12 mouse cellular contexts compared by ENCODE assay signal in the genomic region with DNA sequence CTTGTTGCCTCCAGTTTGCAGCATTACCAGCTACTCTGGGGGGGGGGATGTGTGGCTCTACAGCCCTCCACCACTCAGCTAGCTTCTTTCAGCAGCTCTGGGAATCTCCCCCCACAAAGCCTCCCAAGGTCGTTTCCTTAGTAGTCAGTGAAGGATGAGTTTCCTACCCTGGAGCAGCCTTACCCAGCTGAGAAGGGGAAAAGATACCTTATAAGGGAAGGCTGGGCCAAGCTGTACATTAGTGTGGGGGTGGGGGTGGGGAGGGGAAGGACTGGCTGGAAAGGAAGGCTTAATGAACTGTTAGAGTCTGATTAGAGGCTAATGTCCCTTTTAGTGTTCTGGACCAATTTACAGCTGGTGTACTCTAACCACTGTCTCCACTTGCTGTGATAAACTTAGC.
DNase-seq lines count a peak whose midpoint lies in the region; ATAC-seq and TF ChIP-seq lines count a peak whose summit lies in the region.
"Had no signal": no experiment of that assay in that cellular context is flagged by ENCODE, and none has a peak within 500 bp of the region (broad histone marks: within the 10 kb centered on the region; RNA-seq: fewer than 3 reads in every experiment).

No protein-coding gene starts in this region.

- 0% methylated on average over 1 of the region's 1 CpGs for WGBS in intestine, embryonic 14.5 days
- 20% methylated on average over 1 of the region's 1 CpGs for WGBS in intestine, postnatal 0 days
- 0% methylated on average over 1 of the region's 1 CpGs for WGBS in embryonic facial prominence, embryonic 12.5 days
- 10% methylated on average over 1 of the region's 1 CpGs for WGBS in intestine, embryonic 16.5 days
- WGBS in thymus, adult 2 months: 59% methylated on average over 1 of the region's 1 CpGs

- no peak for DNase-seq in intestine, embryonic 14.5 days (ENCODE audit: low spot score)
- DNase-seq in ES-CJ7 (ENCODE audit: low read depth, low spot score): peak; percentile 73
- no peak for DNase-seq in cerebellum, postnatal 4 days (ENCODE audit: low spot score in 2 of 2)
- DNase-seq in thymus, adult 2 months: no peak
- DNase-seq in layer of hippocampus, adult 18-20 months (ENCODE audit: low spot score in 2 of 2): no peak
- DNase-seq: B cell, adult 2 months; kidney, adult 9 months had no signal

- no peaks in the 10 kb centered on the region for H3K9me3 ChIP-seq in intestine, embryonic 14.5 days (ENCODE audit: control insufficient read depth, low read length)
- no peaks in the 10 kb centered on the region for H3K9me3 ChIP-seq in intestine, postnatal 0 days (ENCODE audit: control insufficient read depth)
- no peaks in the 10 kb centered on the region for H3K9me3 ChIP-seq in embryonic facial prominence, embryonic 12.5 days
- H3K9me3 ChIP-seq in intestine, embryonic 16.5 days (ENCODE audit: control insufficient read depth, low read length): no peaks in the 10 kb centered on the region
- H3K9me3 ChIP-seq: forebrain, embryonic 10.5 days; limb, embryonic 15.5 days had no signal

- no peaks in the 10 kb centered on the region for H3K27me3 ChIP-seq in intestine, embryonic 14.5 days (replicated peaks; ENCODE audit: control insufficient read depth, insufficient read depth, low read length)
- H3K27me3 ChIP-seq in intestine, postnatal 0 days (replicated peaks; ENCODE audit: control insufficient read depth, insufficient read depth, low read length): no peaks in the 10 kb centered on the region
- H3K27me3 ChIP-seq in embryonic facial prominence, embryonic 12.5 days: no peaks in the 10 kb centered on the region
- no peaks in the 10 kb centered on the region for H3K27me3 ChIP-seq in intestine, embryonic 16.5 days (replicated peaks; ENCODE audit: control insufficient read depth, insufficient read depth, low read length)
- no peaks in the 10 kb centered on the region for H3K27me3 ChIP-seq in thymus, adult 2 months (ENCODE audit: control insufficient read depth, insufficient read depth, low read length)
- H3K27me3 ChIP-seq: limb, embryonic 15.5 days had no signal

- H3K36me3 ChIP-seq in intestine, embryonic 14.5 days (ENCODE audit: control insufficient read depth, insufficient read depth, low read length): no peaks in the 10 kb centered on the region; the same call in 1 of the 2 replicates
- H3K36me3 ChIP-seq in intestine, postnatal 0 days (ENCODE audit: control insufficient read depth, insufficient read depth): no peaks in the 10 kb centered on the region
- H3K36me3 ChIP-seq in embryonic facial prominence, embryonic 12.5 days: peaks cover 3% of the 10 kb centered on the region; the same call in 1 of the 2 replicates
- no peaks in the 10 kb centered on the region for H3K36me3 ChIP-seq in intestine, embryonic 16.5 days (ENCODE audit: control insufficient read depth, insufficient read depth, low read length)
- no peaks in the 10 kb centered on the region for H3K36me3 ChIP-seq in thymus, adult 2 months (ENCODE audit: control insufficient read depth, insufficient read depth, low read length)
- H3K36me3 ChIP-seq: limb, embryonic 15.5 days had no signal

- no peak overlapping the region for H3K4me2 ChIP-seq in intestine, embryonic 14.5 days (ENCODE audit: low read length)
- H3K4me2 ChIP-seq in intestine, postnatal 0 days (replicated peaks; ENCODE audit: low read depth): no peak overlapping the region
- no peak overlapping the region for H3K4me2 ChIP-seq in embryonic facial prominence, embryonic 12.5 days (replicated peaks)
- no peak overlapping the region for H3K4me2 ChIP-seq in intestine, embryonic 16.5 days (ENCODE audit: low read depth, low read length)
- H3K4me2 ChIP-seq: limb, embryonic 15.5 days had no signal

- H3K4me3 ChIP-seq in intestine, embryonic 14.5 days (ENCODE audit: low read depth, low read length): no peak overlapping the region
- no peak overlapping the region for H3K4me3 ChIP-seq in intestine, postnatal 0 days (ENCODE audit: low read depth, low read length)
- no peak overlapping the region for H3K4me3 ChIP-seq in embryonic facial prominence, embryonic 12.5 days
- no peak overlapping the region for H3K4me3 ChIP-seq in intestine, embryonic 16.5 days (ENCODE audit: low read length)
- H3K4me3 ChIP-seq in thymus, adult 2 months (ENCODE audit: control insufficient read depth, insufficient read depth, low read length): no peak overlapping the region
- H3K4me3 ChIP-seq: forebrain, embryonic 10.5 days; limb, embryonic 15.5 days had no signal

- ATAC-seq in intestine, embryonic 14.5 days (replicated peaks; ENCODE audit: low FRiP score, low TSS enrichment, low read depth): peak; percentile 64; the same call in 1 of the 2 replicates
- no peak for ATAC-seq in intestine, postnatal 0 days
- ATAC-seq in embryonic facial prominence, embryonic 12.5 days (ENCODE audit: insufficient number of reproducible peaks, insufficient read depth, low FRiP score, low TSS enrichment): peak; percentile 60; the same call in 1 of the 2 replicates
- peak; percentile 60 for ATAC-seq in intestine, embryonic 16.5 days

- no peak for TF ChIP-seq CTCF in intestine, postnatal 0 days (IDR thresholded peaks at IDR 0.05; ENCODE audit: low read depth)
- TF ChIP-seq CTCF in thymus, adult 2 months (IDR thresholded peaks at IDR 0.05; ENCODE audit: borderline replicate concordance, control insufficient read depth, extremely low read depth, insufficient read depth, low read length, poor library complexity): no peak

- TF ChIP-seq POLR2A in thymus, adult 2 months (IDR thresholded peaks at IDR 0.05; ENCODE audit: control insufficient read depth, extremely low read depth, insufficient read depth, low read length, poor library complexity): no peak

- H3K27ac ChIP-seq in intestine, embryonic 14.5 days (ENCODE audit: low read depth): peak overlapping the region; percentile 59; the same call in 1 of the 2 replicates
- no peak overlapping the region for H3K27ac ChIP-seq in intestine, postnatal 0 days (ENCODE audit: low read depth, low read length)
- no peak overlapping the region for H3K27ac ChIP-seq in embryonic facial prominence, embryonic 12.5 days
- peak overlapping the region; percentile 11; the same call in 1 of the 2 replicates for H3K27ac ChIP-seq in intestine, embryonic 16.5 days (ENCODE audit: low read length)
- no peak overlapping the region for H3K27ac ChIP-seq in thymus, adult 2 months (ENCODE audit: control insufficient read depth, insufficient read depth, low read length)
- H3K27ac ChIP-seq: forebrain, embryonic 10.5 days; limb, embryonic 15.5 days had no signal

- peaks cover 9% of the 10 kb centered on the region; the same call in 1 of the 2 replicates for H3K4me1 ChIP-seq in intestine, embryonic 14.5 days (replicated peaks; ENCODE audit: control insufficient read depth, insufficient read depth, low read length)
- no peaks in the 10 kb centered on the region for H3K4me1 ChIP-seq in intestine, postnatal 0 days (replicated peaks; ENCODE audit: control insufficient read depth, insufficient read depth, low read length)
- H3K4me1 ChIP-seq in embryonic facial prominence, embryonic 12.5 days: peaks cover 8% of the 10 kb centered on the region
- peaks cover 3% of the 10 kb centered on the region; the same call in 1 of the 2 replicates for H3K4me1 ChIP-seq in intestine, embryonic 16.5 days (ENCODE audit: control insufficient read depth, insufficient read depth, low read length)
- H3K4me1 ChIP-seq in thymus, adult 2 months (replicated peaks; ENCODE audit: control insufficient read depth, insufficient read depth, low read length): no peaks in the 10 kb centered on the region

- H3K9ac ChIP-seq in intestine, embryonic 14.5 days (ENCODE audit: low read length): no peak overlapping the region
- no peak overlapping the region for H3K9ac ChIP-seq in intestine, postnatal 0 days (ENCODE audit: low read depth, low read length)
- no peak overlapping the region for H3K9ac ChIP-seq in embryonic facial prominence, embryonic 12.5 days
- no peak overlapping the region for H3K9ac ChIP-seq in intestine, embryonic 16.5 days (ENCODE audit: low read depth, low read length)
- H3K9ac ChIP-seq: limb, embryonic 15.5 days had no signal

Comparison
In these comparisons a context has a peak if more than half of its experiments do, and no peak if none do; other contexts are left out.
1. H3K27ac ChIP-seq: peak in intestine, embryonic 14.5 days (single experiment) and intestine, embryonic 16.5 days (single experiment); none in intestine, postnatal 0 days (single experiment), embryonic facial prominence, embryonic 12.5 days (single experiment) and thymus, adult 2 months (single experiment).